Mouse (Mus musculus) embryonic facial prominence, embryonic 10.5 days (tissue): ENCODE measurements around the gene Gm28035. TPM values are rescaled to one million over a fixed set of nuclear protein-coding genes. Genes with fewer than 3 reads are reported as not detected.

Experiments used
- DNase-seq: peaks from one replicate; pipeline ENCODE4 v3.0.0-alpha.2; 2017; ENCODE audit warnings: low spot score
- H3K27ac ChIP-seq: fragments of 300-500 bp; sonication (generic); replicated peaks from 2 replicates; pipeline ENCODE4 v1.5.1; 2016; ENCODE audit warnings: mild to moderate bottlenecking
- H3K27me3 ChIP-seq: fragments of 300-500 bp; sonication (generic); replicated peaks from 2 replicates; pipeline ENCODE4 v1.6.1; 2016; ENCODE audit warnings: low read depth, mild to moderate bottlenecking; ENCODE audit not compliant: poor library complexity, severe bottlenecking
- H3K36me3 ChIP-seq: fragments of 300-500 bp; sonication (generic); replicated peaks from 2 replicates; pipeline ENCODE4 v1.6.1; 2016; ENCODE audit warnings: mild to moderate bottlenecking, moderate library complexity
- H3K4me1 ChIP-seq: fragments of 300-500 bp; sonication (generic); 2 replicates; pipeline ENCODE4 v1.6.1; 2016
- H3K4me3 ChIP-seq: fragments of 300-500 bp; sonication (generic); 2 replicates; pipeline ENCODE4 v1.5.1; 2016; ENCODE audit warnings: mild to moderate bottlenecking, moderate library complexity
- H3K9me3 ChIP-seq: fragments of 300-500 bp; sonication (generic); 2 replicates; pipeline ENCODE4 v1.6.1; 2016; ENCODE audit warnings: mild to moderate bottlenecking
- WGBS: fragments of 180-500 bp; shearing (Covaris S2); methylation state at CpG from one replicate; pipeline ENCODE4 v1.1.7; 2016; 5-methylcytosine and 5-hydroxymethylcytosine counted together
- polyA plus RNA-seq: library from polyadenylated mRNA; unstranded; fragments of >200 nt; fragmentation: Nextera tagmentation; extraction: Ambion mirVana; gene quantifications from 2 replicates; pipeline ENCODE4 v1.2.1, GENCODE M21; 2016

The Gm28035 gene
- polyA plus RNA-seq, 1 experiment from 2014 or later = 0.05 TPM

GRCm38 (mm10) chr2:30299966-30300365, 59.6 kb downstream of the Gm28035 start:
- Histone ChIP-seq H3K27me3 (no peaks in the 10 kb centered on the region), H3K9me3 (no peaks in the 10 kb centered on the region), H3K27ac (no peak overlapping the region), H3K36me3 (peaks cover 91% of the 10 kb centered on the region), H3K4me3 (no peak overlapping the region), H3K4me1 (no peaks in the 10 kb centered on the region)
- WGBS = 91% methylated on average over 5 of the region's 5 CpGs
- DNase-seq = no peak

- Histone ChIP-seq H3K36me3 (peaks cover 100% of the 10 kb centered on the region), H3K4me1 (no peaks in the 10 kb centered on the region), H3K9me3 (no peaks in the 10 kb centered on the region), H3K27ac (no peak overlapping the region), H3K27me3 (no peaks in the 10 kb centered on the region), H3K4me3 (no peak overlapping the region)
- 95% methylated on average over 7 of the region's 7 CpGs for WGBS
- DNase-seq = no peak
These were observed 65.7 kb downstream of the Gm28035 start for GRCm38 (mm10) chr2:30306087-30306486.

GRCm38 (mm10) chr2:30309351-30309750, 69.0 kb downstream of the Gm28035 start:
- WGBS = 95% methylated on average over 3 of the region's 3 CpGs
- no peaks in the 10 kb centered on the region for H3K9me3 ChIP-seq
- H3K4me1 ChIP-seq = no peaks in the 10 kb centered on the region
- no peaks in the 10 kb centered on the region for H3K27me3 ChIP-seq
- DNase-seq = no peak
- no peak overlapping the region for H3K4me3 ChIP-seq
- H3K36me3 ChIP-seq = peaks cover 98% of the 10 kb centered on the region
- H3K27ac ChIP-seq = no peak overlapping the region

- DNase-seq = no peak
- no peaks in the 10 kb centered on the region for H3K9me3 ChIP-seq
- 98% methylated on average over 2 of the region's 2 CpGs for WGBS
- no peak overlapping the region for H3K27ac ChIP-seq
- H3K27me3 ChIP-seq = no peaks in the 10 kb centered on the region
- peaks cover 98% of the 10 kb centered on the region for H3K36me3 ChIP-seq
- no peak overlapping the region for H3K4me3 ChIP-seq
- no peaks in the 10 kb centered on the region for H3K4me1 ChIP-seq
These were observed 71.1 kb downstream of the Gm28035 start for GRCm38 (mm10) chr2:30311481-30311880.

GRCm38 (mm10) chr2:30316136-30316535, 75.8 kb downstream of the Gm28035 start:
- no peaks in the 10 kb centered on the region for H3K27me3 ChIP-seq

GRCm38 (mm10) chr2:30316955-30317354, 76.6 kb downstream of the Gm28035 start:
- 91% methylated on average over 5 of the region's 5 CpGs for WGBS
- H3K4me3 ChIP-seq = no peak overlapping the region

More at GRCm38 (mm10) chr2:30316136-30316535, 75.8 kb downstream of the Gm28035 start:
- WGBS = 94% methylated on average over 4 of the region's 4 CpGs
- no peak overlapping the region for H3K27ac ChIP-seq
- no peaks in the 10 kb centered on the region for H3K9me3 ChIP-seq
- H3K36me3 ChIP-seq = peaks cover 98% of the 10 kb centered on the region
- no peak overlapping the region for H3K4me3 ChIP-seq
- DNase-seq = no peak
- H3K4me1 ChIP-seq = no peaks in the 10 kb centered on the region

GRCm38 (mm10) chr2:30319260-30319659, 78.9 kb downstream of the Gm28035 start:
- Histone ChIP-seq H3K27ac (no peak overlapping the region), H3K9me3 (no peaks in the 10 kb centered on the region), H3K4me1 (no peaks in the 10 kb centered on the region), H3K4me3 (no peak overlapping the region), H3K36me3 (peaks cover 100% of the 10 kb centered on the region), H3K27me3 (no peaks in the 10 kb centered on the region)
- DNase-seq = no peak
- WGBS = 92% methylated on average over 4 of the region's 4 CpGs

More at GRCm38 (mm10) chr2:30316955-30317354, 76.6 kb downstream of the Gm28035 start:
- no peak for DNase-seq
- Histone ChIP-seq H3K4me1 (no peaks in the 10 kb centered on the region), H3K27me3 (no peaks in the 10 kb centered on the region), H3K36me3 (peaks cover 100% of the 10 kb centered on the region), H3K27ac (no peak overlapping the region), H3K9me3 (no peaks in the 10 kb centered on the region)

- H3K36me3 ChIP-seq = peaks cover 100% of the 10 kb centered on the region
- H3K4me3 ChIP-seq = no peak overlapping the region
- no peaks in the 10 kb centered on the region for H3K9me3 ChIP-seq
- no peaks in the 10 kb centered on the region for H3K27me3 ChIP-seq
- WGBS = 93% methylated on average over 7 of the region's 7 CpGs
- no peaks in the 10 kb centered on the region for H3K4me1 ChIP-seq
- no peak overlapping the region for H3K27ac ChIP-seq
- DNase-seq = no peak
These were observed 82.7 kb downstream of the Gm28035 start for GRCm38 (mm10) chr2:30323111-30323510.

- 95% methylated on average over 5 of the region's 5 CpGs for WGBS
- H3K4me1 ChIP-seq = no peaks in the 10 kb centered on the region
- H3K27ac ChIP-seq = no peak overlapping the region
- no peaks in the 10 kb centered on the region for H3K27me3 ChIP-seq
- H3K9me3 ChIP-seq = no peaks in the 10 kb centered on the region
- no peak for DNase-seq
- peaks cover 100% of the 10 kb centered on the region for H3K36me3 ChIP-seq
- no peak overlapping the region for H3K4me3 ChIP-seq
These were observed 84.9 kb downstream of the Gm28035 start for GRCm38 (mm10) chr2:30325296-30325695.

- 89% methylated on average over 7 of the region's 7 CpGs for WGBS
- no peaks in the 10 kb centered on the region for H3K9me3 ChIP-seq
- no peaks in the 10 kb centered on the region for H3K4me1 ChIP-seq
- no peak overlapping the region for H3K4me3 ChIP-seq
- H3K27me3 ChIP-seq = no peaks in the 10 kb centered on the region
- peaks cover 100% of the 10 kb centered on the region for H3K36me3 ChIP-seq
- DNase-seq = no peak
- no peak overlapping the region for H3K27ac ChIP-seq
These were observed 86.9 kb downstream of the Gm28035 start for GRCm38 (mm10) chr2:30327276-30327675.

GRCm38 (mm10) chr2:30328791-30329190, 88.4 kb downstream of the Gm28035 start:
- 93% methylated on average over 3 of the region's 3 CpGs for WGBS
- Histone ChIP-seq H3K9me3 (no peaks in the 10 kb centered on the region), H3K36me3 (peaks cover 100% of the 10 kb centered on the region), H3K27me3 (no peaks in the 10 kb centered on the region), H3K4me1 (no peaks in the 10 kb centered on the region), H3K27ac (no peak overlapping the region), H3K4me3 (no peak overlapping the region)
- no peak for DNase-seq
